Mouse (Mus musculus): ENCODE measurements around the gene Tbx19. TPM values are rescaled to one million over a fixed set of nuclear protein-coding genes. Genes with fewer than 3 reads are reported as not detected.

The Tbx19 gene
- total and polyA plus RNA-seq, 3 experiments = not detected

GRCm38 (mm10) chr1:165094871-165095270 is 65.7 kb downstream of the Tbx19 start:
- WGBS = 69% methylated on average over 7 of the region's 7 CpGs
- DNase-seq = no peak
- no peak overlapping the region for H3K9ac ChIP-seq (ENCODE audit: low read depth, low read length)
- H3K4me1 ChIP-seq (ENCODE audit: control insufficient read depth, insufficient read depth, low read length) = no peaks in the 10 kb centered on the region
- TF ChIP-seq POLR2A (IDR thresholded peaks at IDR 0.05; ENCODE audit: insufficient read depth, low read depth, low read length) (no peak), EP300 (IDR thresholded peaks at IDR 0.05; ENCODE audit: insufficient read depth, low read depth, low read length) (no peak), CTCF (IDR thresholded peaks at IDR 0.05) (no peak)
- H3K4me3 ChIP-seq = no peak overlapping the region
- no peak overlapping the region for H3K27ac ChIP-seq
- H3K27me3 ChIP-seq (ENCODE audit: control insufficient read depth, insufficient read depth, low read length) = no peaks in the 10 kb centered on the region
- no peaks in the 10 kb centered on the region for H3K79me2 ChIP-seq (replicated peaks; ENCODE audit: control insufficient read depth, insufficient read depth, low read length)
- intact Hi-C loops (cut with DNase I) = no loop called here
- H3K36me3 ChIP-seq (ENCODE audit: control insufficient read depth, insufficient read depth, low read length) = no peaks in the 10 kb centered on the region

- H3K79me2 ChIP-seq (replicated peaks; ENCODE audit: control insufficient read depth, insufficient read depth, low read length) = no peaks in the 10 kb centered on the region
- peaks cover 1% of the 10 kb centered on the region for H3K4me1 ChIP-seq (ENCODE audit: control insufficient read depth, insufficient read depth, low read length)
- no peaks in the 10 kb centered on the region for H3K36me3 ChIP-seq (ENCODE audit: control insufficient read depth, insufficient read depth, low read length)
- intact Hi-C loops (cut with DNase I) = no loop called here
- no peak overlapping the region for H3K9ac ChIP-seq (ENCODE audit: low read depth, low read length)
- no peak overlapping the region for H3K27ac ChIP-seq
- WGBS = 18% methylated on average over 15 of the region's 15 CpGs
- H3K4me3 ChIP-seq = no peak overlapping the region
- H3K27me3 ChIP-seq (ENCODE audit: control insufficient read depth, insufficient read depth, low read length) = no peaks in the 10 kb centered on the region
- TF ChIP-seq EP300 (IDR thresholded peaks at IDR 0.05; ENCODE audit: insufficient read depth, low read depth, low read length) (no peak), POLR2A (IDR thresholded peaks at IDR 0.05; ENCODE audit: insufficient read depth, low read depth, low read length) (no peak), CTCF (IDR thresholded peaks at IDR 0.05) (no peak)
- no peak for DNase-seq
These were observed 68.9 kb downstream of the Tbx19 start for GRCm38 (mm10) chr1:165091721-165092120.

DNA sequence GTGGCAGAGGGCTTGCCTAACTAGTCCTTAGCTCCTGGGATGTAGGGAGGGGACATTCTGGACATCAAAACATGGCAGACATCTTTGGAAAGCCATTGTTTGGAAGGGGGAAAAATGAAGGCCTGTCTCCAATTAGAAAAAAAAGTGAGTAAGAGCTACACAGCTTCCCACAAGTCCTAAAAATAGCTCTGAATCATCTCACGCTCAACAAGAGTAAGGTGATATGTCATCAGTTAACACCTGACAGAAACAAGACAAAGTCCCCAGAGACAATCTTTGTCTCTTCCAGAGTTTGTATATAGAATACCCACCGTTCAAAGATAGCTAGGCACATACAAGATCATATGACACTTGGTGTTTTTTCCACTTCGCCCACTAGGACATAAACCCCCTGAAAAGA is 71.0 kb downstream of the Tbx19 start:
- Histone ChIP-seq H3K4me3 (no peak overlapping the region), H3K79me2 (replicated peaks; ENCODE audit: control insufficient read depth, insufficient read depth, low read length) (no peaks in the 10 kb centered on the region), H3K9ac (ENCODE audit: low read depth, low read length) (no peak overlapping the region), H3K36me3 (ENCODE audit: control insufficient read depth, insufficient read depth, low read length) (no peaks in the 10 kb centered on the region), H3K27ac (no peak overlapping the region), H3K4me1 (ENCODE audit: control insufficient read depth, insufficient read depth, low read length) (peaks cover 1% of the 10 kb centered on the region), H3K27me3 (ENCODE audit: control insufficient read depth, insufficient read depth, low read length) (no peaks in the 10 kb centered on the region)
- WGBS = 49% methylated on average over 3 of the region's 3 CpGs
- intact Hi-C loops (cut with DNase I) = no loop called here
- TF ChIP-seq CTCF (IDR thresholded peaks at IDR 0.05) (no peak), EP300 (IDR thresholded peaks at IDR 0.05; ENCODE audit: insufficient read depth, low read depth, low read length) (no peak), POLR2A (IDR thresholded peaks at IDR 0.05; ENCODE audit: insufficient read depth, low read depth, low read length) (no peak)
- DNase-seq = no peak

Other genes starting within 250 kb of the Tbx19 start
- gene Xcl1, start 225.2 kb downstream of the Tbx19 start, total RNA-seq (2021) = not detected
- 0.27 TPM in 1 of 2 replicates, not detected in the other for gene Xcl1, start 225.2 kb downstream of the Tbx19 start, polyA plus RNA-seq (2012; rRNA removed)
- gene Sft2d2, start 33.7 kb upstream of the Tbx19 start, total RNA-seq (2021) = 10 to 100 TPM; 14.1 to 14.9 TPM
- gene Sft2d2, start 33.7 kb upstream of the Tbx19 start, polyA plus RNA-seq (2012; rRNA removed) = 19.7 and 33.9 TPM in 2 replicates
- gene Tiprl, start 76.2 kb upstream of the Tbx19 start, total RNA-seq (2021) = 10 to 100 TPM; 36.1 to 37.2 TPM
- 17.6 and 22.5 TPM in 2 replicates for gene Tiprl, start 76.2 kb upstream of the Tbx19 start, polyA plus RNA-seq (2012; rRNA removed)
- 1 to 10 TPM; 1.4 to 1.5 TPM for gene Gpr161, start 135.0 kb upstream of the Tbx19 start, total RNA-seq (2021)
- 2.2 and 2.7 TPM in 2 replicates for gene Gpr161, start 135.0 kb upstream of the Tbx19 start, polyA plus RNA-seq (2012; rRNA removed)

All from heart, adult 2 months (tissue).